Mouse (Mus musculus): ENCODE results near the gene Ubtd1. TPM values are rescaled to one million over a fixed set of nuclear protein-coding genes. Genes with fewer than 3 reads are reported as not detected.

Ubtd1 gene
- polyA plus RNA-seq, 1 experiment from 2014 or later, result 12.5 TPM

DNA sequence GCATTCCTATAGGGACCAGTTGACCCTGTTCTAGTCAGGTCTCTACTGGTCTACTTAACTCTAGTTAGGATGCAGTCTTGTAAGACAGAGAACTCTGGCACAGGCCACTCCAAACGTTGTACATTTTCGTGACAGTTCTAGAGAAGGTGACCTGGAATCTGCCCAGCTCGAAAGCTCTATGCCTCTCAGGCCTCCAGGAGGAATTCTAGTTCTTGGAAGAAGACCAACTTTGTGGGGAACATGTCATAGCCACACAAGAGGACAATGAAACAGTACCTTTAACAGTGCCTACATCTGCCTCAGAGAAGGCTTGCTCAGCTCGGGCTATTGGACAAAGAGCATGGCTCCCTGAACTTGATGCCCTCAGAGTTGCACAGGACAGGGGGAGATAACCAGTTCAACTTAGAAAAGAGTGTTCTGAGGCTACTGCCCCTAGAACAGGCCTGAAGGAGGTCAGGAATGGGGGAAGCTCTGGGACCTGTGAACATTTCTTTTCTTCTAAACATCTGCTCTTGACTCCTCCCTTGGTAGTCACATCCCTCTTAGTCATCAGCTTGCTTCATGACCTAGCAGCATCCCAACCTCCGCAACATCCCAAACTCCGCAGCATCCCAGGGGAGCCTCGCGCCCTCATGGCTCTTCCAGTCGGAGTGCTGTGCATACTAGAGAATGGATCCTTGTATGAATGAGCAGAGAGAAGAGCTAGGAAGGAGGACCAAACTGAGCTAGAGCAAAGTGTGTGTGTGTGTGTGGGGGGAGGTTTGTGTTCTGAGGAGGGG, 17.4 kb downstream of the Ubtd1 start:
- ATAC-seq, result no peak
- WGBS, result 82% methylated on average over 9 of the region's 9 CpGs
- no peak overlapping the region for H3K4me2 ChIP-seq (replicated peaks; ENCODE audit: low read depth)
- no peaks in the 10 kb centered on the region for H3K9me3 ChIP-seq (ENCODE audit: control insufficient read depth)
- H3K27me3 ChIP-seq (replicated peaks; ENCODE audit: control insufficient read depth, insufficient read depth, low read length), result no peaks in the 10 kb centered on the region
- no peaks in the 10 kb centered on the region for H3K36me3 ChIP-seq (ENCODE audit: control insufficient read depth, insufficient read depth)
- no peak overlapping the region for H3K9ac ChIP-seq (ENCODE audit: low read depth, low read length)
- 0 out of 2 replicates have a peak, but pooled peaks cover 14% of the 10 kb centered on the region for H3K4me1 ChIP-seq (replicated peaks; ENCODE audit: control insufficient read depth, insufficient read depth, low read length)
- no peak for TF ChIP-seq CTCF (IDR thresholded peaks at IDR 0.05; ENCODE audit: low read depth)
- H3K4me3 ChIP-seq (ENCODE audit: low read depth, low read length), result no peak overlapping the region
- H3K27ac ChIP-seq (ENCODE audit: low read depth, low read length), result no peak overlapping the region

DNA sequence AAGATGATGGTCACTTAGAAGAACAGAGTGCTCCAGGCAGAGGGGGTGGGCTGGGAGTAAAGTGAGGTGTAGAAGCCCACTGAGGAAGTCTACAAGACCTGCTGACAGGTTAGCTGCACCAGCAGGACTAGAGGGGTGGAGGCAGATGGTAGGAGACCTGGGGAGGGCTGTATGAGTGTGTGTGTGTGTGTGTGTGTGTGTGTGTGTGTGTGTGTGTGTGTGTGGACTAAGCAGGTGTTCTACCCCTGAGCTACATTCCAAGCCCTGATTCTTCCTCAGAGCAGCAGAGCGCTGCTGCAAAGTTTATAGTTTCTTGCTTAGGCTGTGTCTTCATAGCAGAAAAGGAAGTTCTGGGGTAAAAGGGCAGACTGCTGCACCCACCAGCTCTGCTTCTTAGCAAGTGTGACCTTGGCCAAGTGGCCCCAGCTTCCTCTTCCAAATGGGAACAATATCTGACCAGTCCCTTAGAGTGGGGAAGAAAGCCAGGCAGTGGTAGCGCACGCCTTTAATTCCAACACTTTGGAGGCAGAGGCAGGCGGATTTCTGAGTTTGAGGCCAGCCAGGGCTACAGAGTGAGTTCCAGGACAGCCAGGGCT, 18.2 kb downstream of the Ubtd1 start:
- H3K27ac ChIP-seq (ENCODE audit: low read depth, low read length), result no peak overlapping the region; the same call in 1 of the 2 replicates
- no peak for ATAC-seq
- H3K9ac ChIP-seq (ENCODE audit: low read depth, low read length), result no peak overlapping the region
- no peaks in the 10 kb centered on the region for H3K9me3 ChIP-seq (ENCODE audit: control insufficient read depth)
- WGBS, result 75% methylated on average over 4 of the region's 4 CpGs
- H3K4me1 ChIP-seq (replicated peaks; ENCODE audit: control insufficient read depth, insufficient read depth, low read length), result 0 out of 2 replicates have a peak, but pooled peaks cover 14% of the 10 kb centered on the region
- no peaks in the 10 kb centered on the region for H3K36me3 ChIP-seq (ENCODE audit: control insufficient read depth, insufficient read depth)
- no peak overlapping the region for H3K4me3 ChIP-seq (ENCODE audit: low read depth, low read length)
- H3K27me3 ChIP-seq (replicated peaks; ENCODE audit: control insufficient read depth, insufficient read depth, low read length), result no peaks in the 10 kb centered on the region
- no peak for TF ChIP-seq CTCF (IDR thresholded peaks at IDR 0.05; ENCODE audit: low read depth)
- H3K4me2 ChIP-seq (replicated peaks; ENCODE audit: low read depth), result no peak overlapping the region

DNA sequence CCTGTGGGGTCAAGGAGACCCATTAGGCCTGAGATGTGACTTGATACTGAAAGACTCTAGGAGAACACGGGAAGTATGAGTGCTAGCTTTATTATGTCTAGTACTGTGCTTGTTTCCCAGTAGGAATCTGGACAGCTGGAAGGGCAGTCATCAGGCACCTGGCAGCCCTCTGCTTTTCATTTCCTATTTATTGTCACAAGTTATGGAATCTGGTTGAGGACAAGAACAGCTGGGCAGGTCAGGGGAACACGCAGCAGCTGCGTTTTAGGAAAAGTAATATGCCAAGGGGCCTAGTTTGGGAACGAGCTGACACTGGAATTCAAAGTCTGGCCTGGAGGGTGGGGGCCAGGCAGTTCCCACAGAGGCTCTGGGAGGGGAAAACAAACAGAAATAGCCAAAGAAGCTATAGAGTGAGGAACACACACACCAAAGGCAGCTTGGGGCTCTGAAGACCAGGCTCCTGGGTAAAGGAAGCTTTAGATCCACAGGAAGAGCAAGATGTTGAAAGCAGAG, 18.9 kb downstream of the Ubtd1 start:
- no peak for TF ChIP-seq CTCF (IDR thresholded peaks at IDR 0.05; ENCODE audit: low read depth)
- no peaks in the 10 kb centered on the region for H3K27me3 ChIP-seq (replicated peaks; ENCODE audit: control insufficient read depth, insufficient read depth, low read length)
- H3K27ac ChIP-seq (ENCODE audit: low read depth, low read length), result no peak overlapping the region
- no peaks in the 10 kb centered on the region for H3K9me3 ChIP-seq (ENCODE audit: control insufficient read depth)
- H3K4me3 ChIP-seq (ENCODE audit: low read depth, low read length), result no peak overlapping the region
- H3K4me1 ChIP-seq (replicated peaks; ENCODE audit: control insufficient read depth, insufficient read depth, low read length), result 0 out of 2 replicates have a peak, but pooled peaks cover 14% of the 10 kb centered on the region
- H3K9ac ChIP-seq (ENCODE audit: low read depth, low read length), result no peak overlapping the region
- no peak overlapping the region for H3K4me2 ChIP-seq (replicated peaks; ENCODE audit: low read depth)
- 22% methylated on average over 4 of the region's 4 CpGs for WGBS
- ATAC-seq, result no peak
- no peaks in the 10 kb centered on the region for H3K36me3 ChIP-seq (ENCODE audit: control insufficient read depth, insufficient read depth)

DNA sequence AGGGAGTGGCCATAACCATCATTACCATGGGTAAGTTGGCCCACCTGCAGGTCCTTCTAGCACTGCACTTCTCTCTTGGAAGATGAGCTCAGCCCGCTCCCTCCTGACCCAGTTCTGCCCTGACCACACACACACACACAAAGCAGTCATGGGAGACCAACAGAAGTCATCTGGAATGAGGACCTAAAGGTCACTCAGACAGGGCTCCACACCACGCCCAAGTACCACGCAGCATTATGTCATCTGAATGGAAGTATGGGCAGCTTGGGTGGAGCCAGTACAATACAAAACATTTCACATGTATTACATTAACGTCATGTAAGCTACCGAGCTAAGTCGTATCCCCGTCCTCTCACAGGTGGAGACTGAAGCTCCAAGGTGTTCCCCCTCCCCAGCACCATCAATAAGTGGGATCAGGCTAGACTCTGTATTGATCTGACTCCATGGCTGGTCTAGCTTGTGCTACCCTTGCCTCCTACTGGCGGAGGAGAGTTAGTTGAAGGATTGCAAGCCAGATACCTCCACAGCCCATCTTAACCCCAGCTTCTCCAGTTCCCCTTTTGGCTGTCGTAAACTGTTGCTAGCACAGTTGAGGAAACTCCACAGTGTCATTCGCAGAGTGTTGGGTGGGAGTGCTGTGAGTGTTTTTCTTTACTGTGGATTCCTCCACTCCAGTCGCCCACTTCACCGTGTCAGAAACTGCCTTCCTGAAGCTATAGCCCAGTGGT, 19.9 kb downstream of the Ubtd1 start:
- no peak for TF ChIP-seq CTCF (IDR thresholded peaks at IDR 0.05; ENCODE audit: low read depth)
- Histone ChIP-seq H3K4me2 (replicated peaks; ENCODE audit: low read depth) (no peak overlapping the region), H3K36me3 (ENCODE audit: control insufficient read depth, insufficient read depth) (no peaks in the 10 kb centered on the region), H3K4me1 (replicated peaks; ENCODE audit: control insufficient read depth, insufficient read depth, low read length) (0 out of 2 replicates have a peak, but pooled peaks cover 14% of the 10 kb centered on the region), H3K9ac (ENCODE audit: low read depth, low read length) (no peak overlapping the region), H3K9me3 (ENCODE audit: control insufficient read depth) (no peaks in the 10 kb centered on the region), H3K27me3 (replicated peaks; ENCODE audit: control insufficient read depth, insufficient read depth, low read length) (no peaks in the 10 kb centered on the region), H3K4me3 (ENCODE audit: low read depth, low read length) (no peak overlapping the region), H3K27ac (ENCODE audit: low read depth, low read length) (no peak overlapping the region)
- no peak for ATAC-seq
- WGBS, result 86% methylated on average over 12 of the region's 12 CpGs

DNA sequence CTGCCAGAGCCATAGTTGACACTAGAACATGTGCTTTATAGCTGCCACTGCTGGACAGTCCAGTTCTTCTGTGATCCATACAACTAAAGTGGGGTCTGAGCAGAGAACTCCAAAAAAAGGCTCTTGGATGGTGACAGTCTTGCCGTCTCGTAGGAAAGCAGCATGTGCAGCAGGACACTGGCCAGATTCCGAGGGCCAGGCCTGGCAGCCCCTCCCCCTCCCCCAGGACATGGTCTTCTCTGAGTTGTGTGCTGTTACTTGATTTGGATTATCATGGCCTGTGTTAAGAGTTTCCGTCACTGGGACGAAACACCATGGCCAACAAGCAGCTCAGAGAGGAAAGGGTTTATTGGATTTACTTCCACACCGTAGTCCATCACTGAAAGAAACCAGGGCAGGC, 22.7 kb downstream of the Ubtd1 start:
- no peak for ATAC-seq
- TF ChIP-seq CTCF (IDR thresholded peaks at IDR 0.05; ENCODE audit: low read depth), result no peak
- no peak overlapping the region for H3K4me2 ChIP-seq (replicated peaks; ENCODE audit: low read depth)
- WGBS, result 68% methylated on average over 6 of the region's 6 CpGs
- 0 out of 2 replicates have a peak, but pooled peaks cover 9% of the 10 kb centered on the region for H3K4me1 ChIP-seq (replicated peaks; ENCODE audit: control insufficient read depth, insufficient read depth, low read length)
- H3K36me3 ChIP-seq (ENCODE audit: control insufficient read depth, insufficient read depth), result no peaks in the 10 kb centered on the region
- H3K27ac ChIP-seq (ENCODE audit: low read depth, low read length), result no peak overlapping the region
- no peaks in the 10 kb centered on the region for H3K9me3 ChIP-seq (ENCODE audit: control insufficient read depth)
- no peaks in the 10 kb centered on the region for H3K27me3 ChIP-seq (replicated peaks; ENCODE audit: control insufficient read depth, insufficient read depth, low read length)
- no peak overlapping the region for H3K4me3 ChIP-seq (ENCODE audit: low read depth, low read length)
- no peak overlapping the region for H3K9ac ChIP-seq (ENCODE audit: low read depth, low read length)

DNA sequence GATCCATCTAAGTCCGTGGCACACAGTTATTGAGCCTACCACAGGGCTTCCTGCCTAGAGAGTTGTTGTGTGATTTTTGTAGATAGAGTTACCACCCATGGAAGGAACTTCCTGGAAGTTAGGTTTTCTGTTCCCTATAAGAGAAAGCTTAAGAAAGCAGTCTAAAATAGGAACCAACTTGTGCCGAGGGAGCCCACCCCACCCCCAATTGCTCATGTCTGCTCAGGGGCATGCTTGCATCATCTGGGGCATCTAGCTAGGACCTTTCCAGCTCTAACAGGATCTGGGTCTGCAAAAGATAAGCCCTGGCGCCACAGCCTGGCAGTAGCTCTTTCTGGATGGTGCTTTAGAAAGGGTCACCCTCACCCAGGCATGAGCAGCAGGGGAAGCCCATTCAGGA, 24.1 kb downstream of the Ubtd1 start:
- H3K4me3 ChIP-seq (ENCODE audit: low read depth, low read length), result no peak overlapping the region
- H3K9me3 ChIP-seq (ENCODE audit: control insufficient read depth), result no peaks in the 10 kb centered on the region
- ATAC-seq, result no peak
- 63% methylated on average over 3 of the region's 3 CpGs for WGBS
- 0 out of 2 replicates have a peak, but pooled peaks cover 4% of the 10 kb centered on the region for H3K4me1 ChIP-seq (replicated peaks; ENCODE audit: control insufficient read depth, insufficient read depth, low read length)
- no peak overlapping the region for H3K4me2 ChIP-seq (replicated peaks; ENCODE audit: low read depth)
- H3K27ac ChIP-seq (ENCODE audit: low read depth, low read length), result no peak overlapping the region
- H3K27me3 ChIP-seq (replicated peaks; ENCODE audit: control insufficient read depth, insufficient read depth, low read length), result no peaks in the 10 kb centered on the region
- no peaks in the 10 kb centered on the region for H3K36me3 ChIP-seq (ENCODE audit: control insufficient read depth, insufficient read depth)
- no peak for TF ChIP-seq CTCF (IDR thresholded peaks at IDR 0.05; ENCODE audit: low read depth)
- H3K9ac ChIP-seq (ENCODE audit: low read depth, low read length), result no peak overlapping the region

Measured in intestine, postnatal 0 days (tissue).